9 mouse cellular contexts compared by ENCODE assay signal in the genomic region with DNA sequence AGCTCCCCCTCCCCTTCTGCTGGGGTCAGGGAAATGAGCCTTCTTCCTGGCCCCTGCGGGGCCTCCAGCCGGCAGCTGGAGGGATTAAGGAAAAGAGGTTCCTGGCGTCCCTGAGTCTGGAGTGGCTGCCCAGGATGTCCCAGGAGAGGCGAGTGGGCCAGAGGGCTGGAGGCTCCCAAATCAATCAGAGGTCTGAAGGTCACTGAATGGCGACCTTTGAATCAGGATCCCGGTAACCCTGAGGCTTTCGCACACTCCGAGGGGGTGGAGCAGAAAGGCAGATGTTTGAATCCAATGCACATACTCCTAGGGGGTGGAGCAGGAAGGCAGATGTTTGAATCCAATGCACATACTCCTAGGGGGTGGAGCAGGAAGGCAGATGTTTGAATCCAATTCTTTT. TPM values are rescaled to one million over a fixed set of nuclear protein-coding genes. Genes with fewer than 3 reads are reported as not detected.
DNase-seq lines count a peak whose midpoint lies in the region; ATAC-seq lines count a peak whose summit lies in the region.
"Had no signal": no experiment of that assay in that cellular context is flagged by ENCODE, and none has a peak within 500 bp of the region (broad histone marks: within the 10 kb centered on the region; RNA-seq: fewer than 3 reads in every experiment).

No protein-coding gene starts in this region.

- ATAC-seq in intestine, embryonic 15.5 days = peak; percentile 77
- peak; percentile 80 for ATAC-seq in liver, embryonic 13.5 days (ENCODE audit: low read depth)

- no peaks in the 10 kb centered on the region for H3K9me3 ChIP-seq in intestine, embryonic 15.5 days
- no peaks in the 10 kb centered on the region for H3K9me3 ChIP-seq in liver, embryonic 13.5 days (replicated peaks)

- intact Hi-C loops in left cerebral cortex, postnatal 10 days (cut with DNase I) = loop anchor here (5.0 kb wide), 1 partner anchor 38 kb away; a partner anchor contains a TSS

- peak overlapping the region; percentile 24 for H3K27ac ChIP-seq in intestine, embryonic 15.5 days
- H3K27ac ChIP-seq in liver, embryonic 13.5 days = peak overlapping the region; percentile 62

- H3K4me3 ChIP-seq in intestine, embryonic 15.5 days (replicated peaks) = no peak overlapping the region
- H3K4me3 ChIP-seq in liver, embryonic 13.5 days (replicated peaks) = no peak overlapping the region

- H3K36me3 ChIP-seq in intestine, embryonic 15.5 days = no peaks in the 10 kb centered on the region
- H3K36me3 ChIP-seq in liver, embryonic 13.5 days = no peaks in the 10 kb centered on the region

- peak overlapping the region; percentile 37 for H3K4me2 ChIP-seq in intestine, embryonic 15.5 days (replicated peaks)
- H3K4me2 ChIP-seq in liver, embryonic 13.5 days = 0 out of 2 replicates have a peak overlapping the region, but pooled peaks have one; percentile 2

- H3K9ac ChIP-seq in intestine, embryonic 15.5 days = no peak overlapping the region
- H3K9ac ChIP-seq in liver, embryonic 13.5 days = no peak overlapping the region

- DNase-seq in heart, adult 18-20 months = peak; percentile 12 to 25
- DNase-seq in heart, adult 8-10 months (ENCODE audit: low spot score) = no peak
- DNase-seq in forelimb bud, embryonic 11.5 days (ENCODE audit: low read depth, low spot score) = peak; percentile 46
- no peak for DNase-seq in liver, embryonic 13.5 days
- no peak for DNase-seq in right cerebral cortex, postnatal 25 days
- no peak for DNase-seq in cerebellum, adult 9-10 months
- no peak for DNase-seq in left cerebral cortex, postnatal 10 days (ENCODE audit: extremely low spot score in 1 of 2, low spot score in 2 of 2)

- peaks cover 13% of the 10 kb centered on the region for H3K4me1 ChIP-seq in intestine, embryonic 15.5 days (replicated peaks)
- H3K4me1 ChIP-seq in liver, embryonic 13.5 days (replicated peaks) = peaks cover 3% of the 10 kb centered on the region; the same call in 1 of the 2 replicates

- 0% methylated on average over 8 of the region's 8 CpGs for WGBS in intestine, embryonic 15.5 days
- 12% methylated on average over 8 of the region's 8 CpGs for WGBS in liver, embryonic 13.5 days (ENCODE audit: insufficient replicate concordance)

- H3K27me3 ChIP-seq in intestine, embryonic 15.5 days (replicated peaks) = no peaks in the 10 kb centered on the region
- no peaks in the 10 kb centered on the region for H3K27me3 ChIP-seq in liver, embryonic 13.5 days

RNA-seq across cellular contexts. Expression of a gene that starts 39.9 kb away (rescaled TPM):
- not detected for total RNA-seq in heart, adult 18-20 months (2021)
- not detected for total RNA-seq in heart, adult 8-10 months (2022)
- polyA plus RNA-seq in intestine, embryonic 15.5 days (2015; fragmentation: Nextera tagmentation; extraction: Ambion mirVana) = 3.4 and 4.1 TPM in 2 replicates
- 1.4 and 1.9 TPM in 2 replicates for polyA plus RNA-seq in liver, embryonic 13.5 days (2015; fragmentation: Nextera tagmentation; extraction: Ambion mirVana)
- total RNA-seq in left cerebral cortex, postnatal 10 days (2021) = 10 to 100 TPM; 57.4 to 60.2 TPM
- total RNA-seq: neutrophil, adult 5-6 weeks had no signal

RNA-seq across cellular contexts. Expression of a gene that starts 40.1 kb away (rescaled TPM):
- total RNA-seq in heart, adult 18-20 months (2021) = 1 to 10 TPM; 3.3 to 6.2 TPM
- 1 to 10 TPM; 3.1 to 5.9 (median 4.3) TPM for total RNA-seq in heart, adult 8-10 months (2022)
- polyA plus RNA-seq in intestine, embryonic 15.5 days (2015; fragmentation: Nextera tagmentation; extraction: Ambion mirVana) = 103 and 113 TPM in 2 replicates
- polyA plus RNA-seq in liver, embryonic 13.5 days (2015; fragmentation: Nextera tagmentation; extraction: Ambion mirVana) = 30.9 and 42.8 TPM in 2 replicates
- 100 to 1,000 TPM; 170 to 180 TPM for total RNA-seq in left cerebral cortex, postnatal 10 days (2021)
- total RNA-seq: neutrophil, adult 5-6 weeks had no signal

Comparison
In these comparisons a context has a peak if more than half of its experiments do, and no peak if none do; other contexts are left out.
1. DNase-seq: peak in heart, adult 18-20 months (2 of 2) and forelimb bud, embryonic 11.5 days (single experiment); none in heart, adult 8-10 months (single experiment), liver, embryonic 13.5 days (single experiment), right cerebral cortex, postnatal 25 days (single experiment), cerebellum, adult 9-10 months (single experiment) and left cerebral cortex, postnatal 10 days (0 of 2).
2. RNA of a gene that starts 39.9 kb away (total RNA-seq): 57.4 to 60.2 TPM in left cerebral cortex, postnatal 10 days; not detected in heart, adult 8-10 months and not detected in heart, adult 18-20 months; every median in the first group is over 10 times any median in the second.
3. RNA of a gene that starts 40.1 kb away (total RNA-seq): 170 to 180 TPM in left cerebral cortex, postnatal 10 days; 3.3 to 6.2 TPM in heart, adult 18-20 months and 3.1 to 5.9 TPM in heart, adult 8-10 months; every median in the first group is over 10 times any median in the second.